Mouse (Mus musculus) ES-Bruce4 (cell line): ENCODE results near the gene Rnpep. TPM values are rescaled to one million over a fixed set of nuclear protein-coding genes. Genes with fewer than 3 reads are reported as not detected.

Source experiments
- H3K27ac ChIP-seq: 2 replicates; pipeline ENCODE4 v1.5.1; 2012; ENCODE audit warnings: low read length, inconsistent platforms; ENCODE audit not compliant: insufficient read depth
- H3K27me3 ChIP-seq: 2 replicates; pipeline ENCODE4 v1.6.1; 2012; ENCODE audit warnings: mild to moderate bottlenecking, low read length, inconsistent platforms; ENCODE audit not compliant: control insufficient read depth, poor library complexity, insufficient read depth, severe bottlenecking
- H3K36me3 ChIP-seq: 2 replicates; pipeline ENCODE4 v1.6.1; 2012; ENCODE audit warnings: inconsistent platforms, mild to moderate bottlenecking, low read length, moderate library complexity; ENCODE audit not compliant: control insufficient read depth, poor library complexity, insufficient read depth, severe bottlenecking
- H3K4me1 ChIP-seq: one replicate; pipeline ENCODE4 v1.8.1; 2011; ENCODE audit warnings: low read length; ENCODE audit not compliant: control insufficient read depth, insufficient read depth
- H3K4me3 ChIP-seq: 2 replicates; pipeline ENCODE4 v1.5.1; 2011; ENCODE audit warnings: low read depth, mild to moderate bottlenecking, low read length
- H3K9ac ChIP-seq: 2 replicates; pipeline ENCODE4 v1.6.1; 2012; ENCODE audit warnings: low read depth, mild to moderate bottlenecking, inconsistent platforms; ENCODE audit not compliant: poor library complexity, severe bottlenecking
- H3K9me3 ChIP-seq: replicated peaks from 2 replicates; pipeline ENCODE4 v1.6.1; 2012; ENCODE audit warnings: mild to moderate bottlenecking, low read length, inconsistent platforms; ENCODE audit not compliant: control insufficient read depth, poor library complexity, insufficient read depth, severe bottlenecking
- CTCF ChIP-seq: IDR thresholded peaks from one replicate; pipeline ENCODE4 v1.8.1; 2011; ENCODE audit warnings: low read depth, low read length
- EP300 ChIP-seq: IDR thresholded peaks from 2 replicates; pipeline ENCODE4 v1.6.1; 2011; ENCODE audit warnings: low read depth, low read length; ENCODE audit not compliant: insufficient read depth
- POLR2A ChIP-seq: IDR thresholded peaks from one replicate; pipeline ENCODE4 v1.8.1; 2011; ENCODE audit warnings: low read length; ENCODE audit not compliant: insufficient read depth
- polyA plus RNA-seq: library from polyadenylated mRNA; stranded (reverse); fragments of >200 nt; gene quantifications from 2 replicates; pipeline ENCODE4 v1.2.4, GENCODE M21; 2011; ENCODE audit warnings: low read depth; ENCODE audit not compliant: missing spikeins, insufficient read depth, insufficient read length

Gene Rnpep
- polyA plus RNA-seq, 1 experiment: 47.3 TPM

GRCm38 (mm10) chr1:135224147-135224546 lies 59.7 kb downstream of the Rnpep start:
- no peak for TF ChIP-seq EP300
- TF ChIP-seq POLR2A: no peak
- no peak for TF ChIP-seq CTCF
- H3K27ac ChIP-seq: no peak overlapping the region
- peaks cover 3% of the 10 kb centered on the region for H3K4me1 ChIP-seq
- no peak overlapping the region for H3K4me3 ChIP-seq
- no peaks in the 10 kb centered on the region for H3K9me3 ChIP-seq
- H3K9ac ChIP-seq: no peak overlapping the region
- H3K27me3 ChIP-seq: no peaks in the 10 kb centered on the region
- no peaks in the 10 kb centered on the region for H3K36me3 ChIP-seq

DNA sequence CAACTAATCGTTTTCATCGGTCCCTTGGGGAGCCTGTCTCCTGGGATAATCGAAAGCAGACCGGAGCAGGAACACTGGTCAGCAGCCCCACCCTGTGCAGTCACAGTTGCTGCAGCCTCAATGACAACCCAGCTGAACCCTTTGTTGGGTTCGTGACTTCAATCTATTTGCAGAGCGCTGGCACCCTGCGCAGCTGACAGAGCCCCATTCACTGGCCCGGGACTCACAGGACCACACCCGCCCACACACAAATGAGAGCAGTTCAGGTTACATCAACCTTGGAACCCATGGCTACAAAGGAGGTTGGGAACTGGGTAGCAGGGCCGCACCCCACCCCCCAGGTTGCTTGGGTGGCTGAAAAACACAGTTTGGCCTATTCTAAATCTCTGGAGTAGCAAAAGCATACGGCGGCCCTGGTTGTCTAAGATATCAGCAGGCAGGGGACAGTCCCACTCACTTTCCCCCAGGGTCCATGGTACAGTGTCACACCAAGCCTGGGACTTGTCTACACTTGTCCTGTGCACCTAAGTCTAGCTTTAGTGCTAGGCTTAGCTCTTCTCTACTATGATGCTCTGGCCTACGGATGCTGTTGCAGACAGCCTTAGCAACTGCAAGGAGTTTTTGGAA lies 66.2 kb downstream of the Rnpep start:
- Histone ChIP-seq H3K27me3 (no peaks in the 10 kb centered on the region), H3K4me1 (peaks cover 3% of the 10 kb centered on the region), H3K9me3 (no peaks in the 10 kb centered on the region), H3K27ac (peak overlapping the region; percentile 91), H3K9ac (0 out of 2 replicates have a peak overlapping the region, but pooled peaks have one; percentile 10), H3K4me3 (no peak overlapping the region), H3K36me3 (no peaks in the 10 kb centered on the region)
- TF ChIP-seq EP300 (peak; percentile 98), POLR2A (no peak), CTCF (no peak)

GRCm38 (mm10) chr1:135213772-135214640 lies 69.9 kb downstream of the Rnpep start:
- no peaks in the 10 kb centered on the region for H3K27me3 ChIP-seq
- no peak overlapping the region for H3K4me3 ChIP-seq
- H3K9me3 ChIP-seq: no peaks in the 10 kb centered on the region
- H3K27ac ChIP-seq: no peak overlapping the region
- peaks cover 2% of the 10 kb centered on the region for H3K4me1 ChIP-seq
- no peak overlapping the region for H3K9ac ChIP-seq
- TF ChIP-seq CTCF (no peak), EP300 (no peak), POLR2A (no peak)
- H3K36me3 ChIP-seq: no peaks in the 10 kb centered on the region

Other genes starting within 250 kb of the Rnpep start
- gene Lgr6, start 178.8 kb downstream of the Rnpep start, polyA plus RNA-seq: 0.26 and 0.81 TPM in 2 replicates
- 1.5 and 1.8 TPM in 2 replicates for gene Ptpn7, start 151.4 kb downstream of the Rnpep start, polyA plus RNA-seq
- 94.4 and 106 TPM in 2 replicates for gene Arl8a, start 137.3 kb downstream of the Rnpep start, polyA plus RNA-seq
- not detected in 2 replicates for gene Gpr37l1, start 116.4 kb downstream of the Rnpep start, polyA plus RNA-seq
- 36.6 and 37.3 TPM in 2 replicates for gene Elf3, start 25.5 kb downstream of the Rnpep start, polyA plus RNA-seq
- gene Timm17a, start 29.7 kb upstream of the Rnpep start, polyA plus RNA-seq: 164 TPM in 2 replicates
- gene Lmod1, start 40.7 kb upstream of the Rnpep start, polyA plus RNA-seq: 2.2 and 2.5 TPM in 2 replicates
- gene Shisa4, start 91.2 kb upstream of the Rnpep start, polyA plus RNA-seq: 14.1 and 15.0 TPM in 2 replicates
- gene Ipo9, start 146.4 kb upstream of the Rnpep start, polyA plus RNA-seq: 123 and 137 TPM in 2 replicates